Mouse (Mus musculus): Measurements from ENCODE around the gene Gm973.

Gene Gm973

GRCm38 (mm10) chr1:59683926-59684818 lies 168.1 kb downstream of the Gm973 start:
- DNase-seq (ENCODE audit: low read depth, low spot score) = peak; percentile 54

DNA sequence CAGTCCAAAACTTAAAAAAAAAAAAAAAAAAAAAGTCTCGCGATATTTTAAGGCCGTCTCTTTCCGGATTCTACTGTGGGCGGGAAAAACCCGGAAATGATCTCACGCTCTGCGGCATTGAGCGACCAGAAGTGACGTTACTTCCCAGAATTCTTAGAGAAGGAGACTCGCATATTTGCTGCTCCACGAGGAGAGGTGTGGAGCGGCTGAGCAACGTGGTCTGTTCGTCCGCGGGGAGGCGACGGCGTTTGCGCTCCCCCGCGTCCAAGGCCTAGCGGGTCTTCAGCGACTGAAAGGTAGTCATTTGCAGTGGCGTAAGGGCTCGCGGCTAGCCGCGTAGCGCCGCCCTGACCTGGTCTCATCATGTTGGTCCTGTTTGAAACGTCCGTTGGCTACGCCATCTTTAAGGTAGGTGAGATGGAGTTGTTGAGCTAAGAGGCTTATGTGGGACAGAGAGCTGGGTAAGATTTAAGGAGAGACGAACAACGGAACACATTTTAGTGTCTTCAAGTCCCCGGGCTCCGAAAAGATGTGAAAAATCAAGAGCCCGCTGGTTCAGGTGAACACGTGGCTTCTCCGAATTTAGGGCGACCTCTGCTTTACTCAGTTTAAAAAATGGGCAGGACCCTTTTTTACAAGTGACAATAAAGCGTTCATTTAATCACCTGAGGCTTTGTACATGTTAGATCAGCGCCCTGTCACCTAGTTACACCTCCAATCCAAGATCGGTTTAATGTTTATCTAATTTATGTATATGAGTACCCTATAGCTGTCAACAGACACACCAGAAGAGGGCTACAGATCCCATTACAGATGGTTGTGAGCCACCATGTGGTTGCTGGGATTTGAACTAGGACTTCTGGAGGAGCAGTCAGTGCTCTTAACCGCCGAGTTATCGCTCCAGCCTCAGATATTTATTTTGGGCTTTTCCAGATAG lies 169.0 kb downstream of the Gm973 start, which contains the start of gene Nop58:
Nop58 (plus strand) TSS at position 153 of the 937 bp plus-strand sequence.
- peak; percentile 99 for DNase-seq (ENCODE audit: low read depth, low spot score)
